Comparison of ENCODE assay signal across 8 mouse cellular contexts in the genomic region with DNA sequence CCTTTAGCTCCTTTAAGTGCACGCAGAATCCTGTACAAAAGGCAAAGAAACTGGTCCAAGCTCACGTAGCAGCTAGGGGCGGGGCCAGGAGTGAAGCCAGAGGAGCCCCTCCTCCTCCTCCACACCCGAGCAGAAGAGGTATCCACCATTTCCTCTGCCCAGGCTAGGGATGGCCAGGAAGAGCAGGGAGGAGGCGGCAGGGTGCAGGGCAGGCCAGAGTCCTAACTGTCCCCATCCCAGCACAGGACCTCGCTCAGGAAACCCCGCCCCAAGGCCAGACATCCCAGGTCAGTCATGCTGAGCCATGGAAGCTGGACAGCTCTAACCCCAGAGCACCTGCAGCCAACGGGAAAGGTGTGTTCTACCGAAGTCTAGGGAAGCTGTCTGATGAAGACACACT. TPM values are rescaled to one million over a fixed set of nuclear protein-coding genes. Genes with fewer than 3 reads are reported as not detected.
DNase-seq lines count a peak whose midpoint lies in the region; ATAC-seq lines count a peak whose summit lies in the region.

No protein-coding gene starts in this region.

- no peak overlapping the region; the same call in 1 of the 2 replicates for H3K4me2 ChIP-seq in forebrain, embryonic 15.5 days (replicated peaks)
- H3K4me2 ChIP-seq in intestine, embryonic 16.5 days (ENCODE audit: low read depth, low read length): peak overlapping the region; percentile 39
- peak overlapping the region; percentile 97 for H3K4me2 ChIP-seq in lung, embryonic 15.5 days

- peaks cover 9% of the 10 kb centered on the region for H3K36me3 ChIP-seq in forebrain, embryonic 15.5 days
- H3K36me3 ChIP-seq in intestine, embryonic 16.5 days (ENCODE audit: control insufficient read depth, insufficient read depth, low read length): peaks cover 14% of the 10 kb centered on the region; the same call in 1 of the 2 replicates
- H3K36me3 ChIP-seq in lung, embryonic 15.5 days: peaks cover 22% of the 10 kb centered on the region

- 18% methylated on average over 9 of the region's 9 CpGs for WGBS in forebrain, embryonic 15.5 days
- 22% methylated on average over 9 of the region's 9 CpGs for WGBS in intestine, embryonic 16.5 days
- WGBS in lung, embryonic 15.5 days: 18% methylated on average over 9 of the region's 9 CpGs

- H3K4me3 ChIP-seq in forebrain, embryonic 15.5 days: no peak overlapping the region
- H3K4me3 ChIP-seq in intestine, embryonic 16.5 days (ENCODE audit: low read length): peak overlapping the region; percentile 5; the same call in 1 of the 2 replicates
- H3K4me3 ChIP-seq in lung, embryonic 15.5 days: peak overlapping the region; percentile 18

- H3K9ac ChIP-seq in forebrain, embryonic 15.5 days (replicated peaks): 0 out of 2 replicates have a peak overlapping the region, but pooled peaks have one; percentile 10
- H3K9ac ChIP-seq in intestine, embryonic 16.5 days (ENCODE audit: low read depth, low read length): peak overlapping the region; percentile 54; the same call in 1 of the 2 replicates
- peak overlapping the region; percentile 22 for H3K9ac ChIP-seq in lung, embryonic 15.5 days

- H3K27me3 ChIP-seq in forebrain, embryonic 15.5 days: no peaks in the 10 kb centered on the region
- no peaks in the 10 kb centered on the region for H3K27me3 ChIP-seq in intestine, embryonic 16.5 days (replicated peaks; ENCODE audit: control insufficient read depth, insufficient read depth, low read length)
- H3K27me3 ChIP-seq in lung, embryonic 15.5 days: no peaks in the 10 kb centered on the region

- DNase-seq in adrenal gland, postnatal 14 days: peak; percentile 37
- DNase-seq in adrenal gland, postnatal 25 days: no peak
- DNase-seq in spleen, adult 12 weeks (ENCODE audit: low spot score): no peak
- DNase-seq in cerebellum, postnatal 36 days: no peak
- DNase-seq in layer of hippocampus, adult 9-10 months (ENCODE audit: low spot score): no peak

- no peak overlapping the region for H3K27ac ChIP-seq in forebrain, embryonic 15.5 days (replicated peaks)
- H3K27ac ChIP-seq in intestine, embryonic 16.5 days (ENCODE audit: low read length): peak overlapping the region; percentile 24; the same call in 1 of the 2 replicates
- peak overlapping the region; percentile 30; the same call in 1 of the 2 replicates for H3K27ac ChIP-seq in lung, embryonic 15.5 days

- no peaks in the 10 kb centered on the region for H3K9me3 ChIP-seq in forebrain, embryonic 15.5 days
- no peaks in the 10 kb centered on the region for H3K9me3 ChIP-seq in intestine, embryonic 16.5 days (ENCODE audit: control insufficient read depth, low read length)
- no peaks in the 10 kb centered on the region for H3K9me3 ChIP-seq in lung, embryonic 15.5 days

- ATAC-seq in forebrain, embryonic 15.5 days (replicated peaks): no peak
- ATAC-seq in intestine, embryonic 16.5 days: 0 out of 2 replicates have a peak, but pooled peaks have one; percentile 9
- no peak for ATAC-seq in lung, embryonic 15.5 days (ENCODE audit: borderline replicate concordance, extremely low read depth, low FRiP score, low TSS enrichment)

- peaks cover 21% of the 10 kb centered on the region for H3K4me1 ChIP-seq in forebrain, embryonic 15.5 days
- H3K4me1 ChIP-seq in intestine, embryonic 16.5 days (ENCODE audit: control insufficient read depth, insufficient read depth, low read length): peaks cover 27% of the 10 kb centered on the region
- H3K4me1 ChIP-seq in lung, embryonic 15.5 days: peaks cover 41% of the 10 kb centered on the region

RNA-seq across cellular contexts. Expression of a gene that starts 2.9 kb away (rescaled TPM):
- 9.6 and 9.7 TPM in 2 replicates for total RNA-seq in adrenal gland, postnatal 14 days (2021)
- total RNA-seq in adrenal gland, postnatal 25 days (2021): 6.2 and 8.5 TPM in 2 replicates
- polyA plus RNA-seq in forebrain, embryonic 15.5 days (2015; fragmentation: Nextera tagmentation; extraction: Ambion mirVana): 9.1 and 10.1 TPM in 2 replicates
- 14.7 and 15.1 TPM in 2 replicates for polyA plus RNA-seq in intestine, embryonic 16.5 days (2015; fragmentation: Nextera tagmentation; extraction: Ambion mirVana)
- polyA plus RNA-seq in lung, embryonic 15.5 days (2015; fragmentation: Nextera tagmentation; extraction: Ambion mirVana): 12.0 and 14.1 TPM in 2 replicates

RNA-seq across cellular contexts. Expression of a gene that starts 8.9 kb away (rescaled TPM):
- 118 and 119 TPM in 2 replicates for total RNA-seq in adrenal gland, postnatal 14 days (2021)
- total RNA-seq in adrenal gland, postnatal 25 days (2021): 88.9 and 103 TPM in 2 replicates
- 120 and 137 TPM in 2 replicates for polyA plus RNA-seq in forebrain, embryonic 15.5 days (2015; fragmentation: Nextera tagmentation; extraction: Ambion mirVana)
- 109 and 119 TPM in 2 replicates for polyA plus RNA-seq in intestine, embryonic 16.5 days (2015; fragmentation: Nextera tagmentation; extraction: Ambion mirVana)
- polyA plus RNA-seq in lung, embryonic 15.5 days (2015; fragmentation: Nextera tagmentation; extraction: Ambion mirVana): 142 and 147 TPM in 2 replicates

RNA-seq across cellular contexts. Expression of a gene that starts 27.8 kb away (rescaled TPM):
- total RNA-seq in adrenal gland, postnatal 14 days (2021): 1.4 and 1.7 TPM in 2 replicates
- total RNA-seq in adrenal gland, postnatal 25 days (2021): 1.3 and 2.0 TPM in 2 replicates
- polyA plus RNA-seq in forebrain, embryonic 15.5 days (2015; fragmentation: Nextera tagmentation; extraction: Ambion mirVana): 12.9 and 14.3 TPM in 2 replicates
- 1.5 and 1.7 TPM in 2 replicates for polyA plus RNA-seq in intestine, embryonic 16.5 days (2015; fragmentation: Nextera tagmentation; extraction: Ambion mirVana)
- 3.2 and 3.6 TPM in 2 replicates for polyA plus RNA-seq in lung, embryonic 15.5 days (2015; fragmentation: Nextera tagmentation; extraction: Ambion mirVana)

RNA-seq across cellular contexts. Expression of a gene that starts 42.3 kb away (rescaled TPM):
- total RNA-seq in adrenal gland, postnatal 14 days (2021): 24.6 and 28.4 TPM in 2 replicates
- total RNA-seq in adrenal gland, postnatal 25 days (2021): 28.4 and 29.6 TPM in 2 replicates
- polyA plus RNA-seq in forebrain, embryonic 15.5 days (2015; fragmentation: Nextera tagmentation; extraction: Ambion mirVana): 35.5 and 36.2 TPM in 2 replicates
- polyA plus RNA-seq in intestine, embryonic 16.5 days (2015; fragmentation: Nextera tagmentation; extraction: Ambion mirVana): 58.4 and 61.7 TPM in 2 replicates
- 72.3 and 75.3 TPM in 2 replicates for polyA plus RNA-seq in lung, embryonic 15.5 days (2015; fragmentation: Nextera tagmentation; extraction: Ambion mirVana)

RNA-seq across cellular contexts. Expression of a gene that starts 44.1 kb away (rescaled TPM):
- total RNA-seq in adrenal gland, postnatal 14 days (2021): 14.7 and 16.5 TPM in 2 replicates
- total RNA-seq in adrenal gland, postnatal 25 days (2021): 39.1 and 39.7 TPM in 2 replicates
- polyA plus RNA-seq in forebrain, embryonic 15.5 days (2015; fragmentation: Nextera tagmentation; extraction: Ambion mirVana): 1.2 and 1.7 TPM in 2 replicates
- polyA plus RNA-seq in intestine, embryonic 16.5 days (2015; fragmentation: Nextera tagmentation; extraction: Ambion mirVana): 3.4 and 4.1 TPM in 2 replicates
- 4.2 and 5.6 TPM in 2 replicates for polyA plus RNA-seq in lung, embryonic 15.5 days (2015; fragmentation: Nextera tagmentation; extraction: Ambion mirVana)
